Mouse (Mus musculus): ENCODE data around the gene S1pr4. TPM values are rescaled to one million over a fixed set of nuclear protein-coding genes. Genes with fewer than 3 reads are reported as not detected.

S1pr4 gene
- polyA plus RNA-seq, 1 experiment from 2014 or later = 0.29 TPM

- peaks cover 23% of the 10 kb centered on the region for H3K36me3 ChIP-seq (ENCODE audit: control insufficient read depth, insufficient read depth, low read length)
- 3% methylated on average over 32 of the region's 33 CpGs for WGBS
- H3K27me3 ChIP-seq (ENCODE audit: control insufficient read depth, insufficient read depth, low read length) = peaks cover 33% of the 10 kb centered on the region
Observed at GRCm38 (mm10) chr10:81464405-81465264, 35.3 kb downstream of the S1pr4 start.

GRCm38 (mm10) chr10:81463531-81463930, 36.4 kb downstream of the S1pr4 start:
- WGBS = 74% methylated on average over 4 of the region's 4 CpGs
- H3K9ac ChIP-seq (replicated peaks; ENCODE audit: low read depth, low read length) = no peak overlapping the region
- H3K4me2 ChIP-seq (ENCODE audit: low read depth, low read length) = no peak overlapping the region
- peaks cover 23% of the 10 kb centered on the region for H3K36me3 ChIP-seq (ENCODE audit: control insufficient read depth, insufficient read depth, low read length)
- H3K4me3 ChIP-seq (ENCODE audit: low read depth, low read length) = no peak overlapping the region
- no peak for ATAC-seq (ENCODE audit: low read depth)
- H3K9me3 ChIP-seq (ENCODE audit: control insufficient read depth, low read length) = no peaks in the 10 kb centered on the region
- 0 out of 2 replicates have a peak, but pooled peaks cover 3% of the 10 kb centered on the region for H3K4me1 ChIP-seq (ENCODE audit: control insufficient read depth, insufficient read depth, low read length)
- peaks cover 33% of the 10 kb centered on the region for H3K27me3 ChIP-seq (ENCODE audit: control insufficient read depth, insufficient read depth, low read length)
- H3K27ac ChIP-seq (ENCODE audit: low read depth, low read length) = no peak overlapping the region

More at GRCm38 (mm10) chr10:81464405-81465264, 35.3 kb downstream of the S1pr4 start:
- Histone ChIP-seq H3K27ac (ENCODE audit: low read depth, low read length) (no peak overlapping the region), H3K4me3 (ENCODE audit: low read depth, low read length) (peak overlapping the region; percentile 18; the same call in 1 of the 2 replicates), H3K9ac (replicated peaks; ENCODE audit: low read depth, low read length) (0 out of 2 replicates have a peak overlapping the region, but pooled peaks have one; percentile 7), H3K4me1 (ENCODE audit: control insufficient read depth, insufficient read depth, low read length) (0 out of 2 replicates have a peak, but pooled peaks cover 3% of the 10 kb centered on the region), H3K9me3 (ENCODE audit: control insufficient read depth, low read length) (no peaks in the 10 kb centered on the region), H3K4me2 (ENCODE audit: low read depth, low read length) (peak overlapping the region; percentile 42)
- peak; percentile 73 for ATAC-seq (ENCODE audit: low read depth)

- no peak overlapping the region for H3K4me3 ChIP-seq (ENCODE audit: low read depth, low read length)
- no peak for ATAC-seq (ENCODE audit: low read depth)
- H3K36me3 ChIP-seq (ENCODE audit: control insufficient read depth, insufficient read depth, low read length) = peaks cover 21% of the 10 kb centered on the region
- H3K9me3 ChIP-seq (ENCODE audit: control insufficient read depth, low read length) = no peaks in the 10 kb centered on the region
- H3K4me1 ChIP-seq (ENCODE audit: control insufficient read depth, insufficient read depth, low read length) = 0 out of 2 replicates have a peak, but pooled peaks cover 3% of the 10 kb centered on the region
- 76% methylated on average over 7 of the region's 7 CpGs for WGBS
- peaks cover 33% of the 10 kb centered on the region for H3K27me3 ChIP-seq (ENCODE audit: control insufficient read depth, insufficient read depth, low read length)
- H3K4me2 ChIP-seq (ENCODE audit: low read depth, low read length) = no peak overlapping the region
- H3K27ac ChIP-seq (ENCODE audit: low read depth, low read length) = no peak overlapping the region
- no peak overlapping the region for H3K9ac ChIP-seq (replicated peaks; ENCODE audit: low read depth, low read length)
Observed at GRCm38 (mm10) chr10:81462917-81463316, 37.0 kb downstream of the S1pr4 start.

- no peak overlapping the region for H3K4me2 ChIP-seq (ENCODE audit: low read depth, low read length)
- H3K36me3 ChIP-seq (ENCODE audit: control insufficient read depth, insufficient read depth, low read length) = peaks cover 16% of the 10 kb centered on the region
- H3K4me3 ChIP-seq (ENCODE audit: low read depth, low read length) = no peak overlapping the region
- H3K27ac ChIP-seq (ENCODE audit: low read depth, low read length) = no peak overlapping the region
- H3K4me1 ChIP-seq (ENCODE audit: control insufficient read depth, insufficient read depth, low read length) = 0 out of 2 replicates have a peak, but pooled peaks cover 3% of the 10 kb centered on the region
- H3K9me3 ChIP-seq (ENCODE audit: control insufficient read depth, low read length) = no peaks in the 10 kb centered on the region
- no peak for ATAC-seq (ENCODE audit: low read depth)
- peaks cover 36% of the 10 kb centered on the region for H3K27me3 ChIP-seq (ENCODE audit: control insufficient read depth, insufficient read depth, low read length)
- 40% methylated on average over 7 of the region's 7 CpGs for whole genome bisulfite sequencing
- no peak overlapping the region for H3K9ac ChIP-seq (replicated peaks; ENCODE audit: low read depth, low read length)
Observed at GRCm38 (mm10) chr10:81462415-81462804, 37.5 kb downstream of the S1pr4 start.

GRCm38 (mm10) chr10:81461673-81462414, 38.1 kb downstream of the S1pr4 start:
- Histone ChIP-seq H3K4me1 (ENCODE audit: control insufficient read depth, insufficient read depth, low read length) (0 out of 2 replicates have a peak, but pooled peaks cover 3% of the 10 kb centered on the region), H3K9me3 (ENCODE audit: control insufficient read depth, low read length) (no peaks in the 10 kb centered on the region), H3K27ac (ENCODE audit: low read depth, low read length) (no peak overlapping the region), H3K27me3 (ENCODE audit: control insufficient read depth, insufficient read depth, low read length) (peaks cover 36% of the 10 kb centered on the region), H3K9ac (replicated peaks; ENCODE audit: low read depth, low read length) (no peak overlapping the region), H3K36me3 (ENCODE audit: control insufficient read depth, insufficient read depth, low read length) (peaks cover 12% of the 10 kb centered on the region), H3K4me3 (ENCODE audit: low read depth, low read length) (no peak overlapping the region), H3K4me2 (ENCODE audit: low read depth, low read length) (no peak overlapping the region)
- 7% methylated on average over 16 of the region's 16 CpGs for WGBS
- no peak for ATAC-seq (ENCODE audit: low read depth)

GRCm38 (mm10) chr10:81460951-81461350, 39.0 kb downstream of the S1pr4 start:
- peaks cover 7% of the 10 kb centered on the region for H3K36me3 ChIP-seq (ENCODE audit: control insufficient read depth, insufficient read depth, low read length)
- H3K9me3 ChIP-seq (ENCODE audit: control insufficient read depth, low read length) = no peaks in the 10 kb centered on the region
- H3K4me3 ChIP-seq (ENCODE audit: low read depth, low read length) = no peak overlapping the region
- no peak overlapping the region for H3K4me2 ChIP-seq (ENCODE audit: low read depth, low read length)
- no peak overlapping the region for H3K9ac ChIP-seq (replicated peaks; ENCODE audit: low read depth, low read length)
- WGBS = 43% methylated on average over 11 of the region's 11 CpGs
- no peak for ATAC-seq (ENCODE audit: low read depth)
- 0 out of 2 replicates have a peak, but pooled peaks cover 3% of the 10 kb centered on the region for H3K4me1 ChIP-seq (ENCODE audit: control insufficient read depth, insufficient read depth, low read length)
- H3K27me3 ChIP-seq (ENCODE audit: control insufficient read depth, insufficient read depth, low read length) = peaks cover 40% of the 10 kb centered on the region
- no peak overlapping the region for H3K27ac ChIP-seq (ENCODE audit: low read depth, low read length)

GRCm38 (mm10) chr10:81460471-81460870, 39.5 kb downstream of the S1pr4 start:
- 0 out of 2 replicates have a peak, but pooled peaks cover 3% of the 10 kb centered on the region for H3K4me1 ChIP-seq (ENCODE audit: control insufficient read depth, insufficient read depth, low read length)
- no peak overlapping the region for H3K4me3 ChIP-seq (ENCODE audit: low read depth, low read length)
- WGBS = 27% methylated on average over 20 of the region's 20 CpGs
- H3K36me3 ChIP-seq (ENCODE audit: control insufficient read depth, insufficient read depth, low read length) = peaks cover 7% of the 10 kb centered on the region
- H3K27me3 ChIP-seq (ENCODE audit: control insufficient read depth, insufficient read depth, low read length) = peaks cover 40% of the 10 kb centered on the region
- H3K9me3 ChIP-seq (ENCODE audit: control insufficient read depth, low read length) = no peaks in the 10 kb centered on the region
- H3K9ac ChIP-seq (replicated peaks; ENCODE audit: low read depth, low read length) = no peak overlapping the region
- no peak for ATAC-seq (ENCODE audit: low read depth)
- H3K27ac ChIP-seq (ENCODE audit: low read depth, low read length) = no peak overlapping the region
- H3K4me2 ChIP-seq (ENCODE audit: low read depth, low read length) = no peak overlapping the region

- no peaks in the 10 kb centered on the region for H3K9me3 ChIP-seq (ENCODE audit: control insufficient read depth, low read length)
- ATAC-seq (ENCODE audit: low read depth) = no peak
- 78% methylated on average over 21 of the region's 21 CpGs for WGBS
Observed at GRCm38 (mm10) chr10:81459399-81459798, 40.5 kb downstream of the S1pr4 start.

More at GRCm38 (mm10) chr10:81459399-81459798, 40.5 kb downstream of the S1pr4 start:
- Histone ChIP-seq H3K9ac (replicated peaks; ENCODE audit: low read depth, low read length) (no peak overlapping the region), H3K4me3 (ENCODE audit: low read depth, low read length) (no peak overlapping the region), H3K4me2 (ENCODE audit: low read depth, low read length) (no peak overlapping the region), H3K36me3 (ENCODE audit: control insufficient read depth, insufficient read depth, low read length) (peaks cover 7% of the 10 kb centered on the region), H3K27me3 (ENCODE audit: control insufficient read depth, insufficient read depth, low read length) (peaks cover 42% of the 10 kb centered on the region), H3K27ac (ENCODE audit: low read depth, low read length) (no peak overlapping the region), H3K4me1 (ENCODE audit: control insufficient read depth, insufficient read depth, low read length) (0 out of 2 replicates have a peak, but pooled peaks cover under 1% of the 10 kb centered on the region)
